Mouse (Mus musculus): Measurements from ENCODE around the gene Plcl1.

DNA sequence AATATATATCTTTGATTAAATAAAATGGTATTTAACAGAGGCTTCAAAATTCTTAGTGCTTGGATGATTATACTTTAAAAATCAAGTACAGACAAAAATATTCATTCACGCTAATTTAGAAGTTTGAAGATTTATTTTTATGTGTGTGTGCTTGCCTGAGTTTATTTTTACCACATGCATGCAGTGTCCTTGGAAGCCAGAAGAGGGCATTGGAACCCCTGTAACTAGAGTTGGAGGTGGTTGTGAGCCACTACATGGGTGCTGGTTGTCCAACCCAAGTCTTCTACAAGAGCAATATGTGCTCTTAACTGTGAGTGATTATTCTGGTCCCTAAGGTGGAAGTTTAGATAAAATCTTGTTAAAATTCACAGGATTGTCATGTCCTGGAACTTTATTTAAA, 24.0 kb downstream of the Plcl1 start:
- TF ChIP-seq CTCF (IDR thresholded peaks at IDR 0.05; ENCODE audit: low read depth, low read length) (no peak), POLR2A (IDR thresholded peaks at IDR 0.05; ENCODE audit: borderline replicate concordance, low read depth, low read length) (no peak)
